Mouse (Mus musculus) liver, embryonic 12.5 days (tissue): ENCODE data around the gene Gm45140. TPM values are rescaled to one million over a fixed set of nuclear protein-coding genes. Genes with fewer than 3 reads are reported as not detected.
A peak's percentile ranks its signal among the peaks of the same experiment; 100 is the strongest.

Source experiments
- ATAC-seq: fragments of 200-750 bp; cut with Nextera tagmentation; 2 replicates; pipeline ENCODE4 v1.8.0; 2017; ENCODE audit warnings: moderate number of reproducible peaks, mild to moderate bottlenecking, moderate library complexity
- H3K27ac ChIP-seq: fragments of 300-500 bp; sonication (generic); 2 replicates; pipeline ENCODE4 v1.5.1; 2016; ENCODE audit warnings: mild to moderate bottlenecking
- H3K27me3 ChIP-seq: fragments of 300-500 bp; sonication (generic); replicated peaks from 2 replicates; pipeline ENCODE4 v1.6.1; 2016; ENCODE audit warnings: mild to moderate bottlenecking, moderate library complexity
- H3K36me3 ChIP-seq: fragments of 300-500 bp; sonication (generic); 2 replicates; pipeline ENCODE4 v1.6.1; 2016; ENCODE audit warnings: mild to moderate bottlenecking, moderate library complexity
- H3K4me1 ChIP-seq: fragments of 300-500 bp; sonication (generic); 2 replicates; pipeline ENCODE4 v1.6.1; 2016
- H3K4me2 ChIP-seq: fragments of 300-500 bp; sonication (generic); 2 replicates; pipeline ENCODE4 v1.6.1; 2016; ENCODE audit warnings: mild to moderate bottlenecking, moderate library complexity
- H3K4me3 ChIP-seq: fragments of 300-500 bp; sonication (generic); 2 replicates; pipeline ENCODE4 v1.5.1; 2016; ENCODE audit warnings: mild to moderate bottlenecking, moderate library complexity
- H3K9ac ChIP-seq: fragments of 300-500 bp; sonication (generic); 2 replicates; pipeline ENCODE4 v1.6.1; 2016; ENCODE audit warnings: mild to moderate bottlenecking, moderate library complexity
- H3K9me3 ChIP-seq: fragments of 300-500 bp; sonication (generic); replicated peaks from 2 replicates; pipeline ENCODE4 v1.6.1; 2016; ENCODE audit warnings: mild to moderate bottlenecking, moderate library complexity
- WGBS: fragments of 180-500 bp; shearing (Covaris S2); methylation state at CpG from one replicate; pipeline ENCODE4 v1.1.7; 2016; ENCODE audit not compliant: insufficient replicate concordance; 5-methylcytosine and 5-hydroxymethylcytosine counted together
- polyA plus RNA-seq: library from polyadenylated mRNA; unstranded; fragments of >200 nt; fragmentation: Nextera tagmentation; extraction: Ambion mirVana; gene quantifications from 2 replicates; pipeline ENCODE4 v1.2.1, GENCODE M21; 2016

Gm45140 gene
- 5.0 and 7.1 TPM in 2 replicates for polyA plus RNA-seq

DNA sequence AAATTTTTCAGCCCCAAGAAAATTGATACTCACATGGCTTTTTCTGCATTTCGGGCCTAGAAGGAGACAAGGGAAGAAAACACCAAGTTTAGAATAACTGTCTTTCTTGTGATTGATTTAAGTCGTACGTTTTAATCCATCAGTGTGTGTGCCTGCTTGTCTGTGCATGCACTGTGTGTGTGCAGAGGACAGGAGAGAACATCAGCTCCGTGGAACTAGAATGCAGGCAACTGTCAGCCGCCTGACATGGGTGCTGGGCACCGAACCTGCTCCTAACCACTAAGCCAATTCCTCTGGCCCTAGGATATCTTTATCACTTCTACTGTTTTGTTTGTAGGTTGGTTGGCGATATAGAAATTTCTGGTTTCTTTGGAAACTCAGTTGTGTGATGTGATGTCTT is at the start of gene Gm45140:
TSS of gene Gm45140 (minus strand) at position 101 of the 400 bp plus-strand sequence.
- no peak for ATAC-seq
- H3K27ac ChIP-seq, result no peak within 1 kb of the TSS
- no peaks in the 10 kb centered on the region for H3K9me3 ChIP-seq
- 84% methylated on average over 7 of the region's 7 CpGs for WGBS
- no peak within 1 kb of the TSS for H3K9ac ChIP-seq
- H3K4me1 ChIP-seq, result peaks cover 32% of the 10 kb centered on the region
- H3K4me3 ChIP-seq, result no peak within 1 kb of the TSS
- H3K36me3 ChIP-seq, result peaks cover 58% of the 10 kb centered on the region
- no peaks in the 10 kb centered on the region for H3K27me3 ChIP-seq
- H3K4me2 ChIP-seq, result no peak within 1 kb of the TSS

GRCm38 (mm10) chr6:87882816-87883215 is 47.2 kb upstream of the Gm45140 start:
- peaks cover 24% of the 10 kb centered on the region for H3K4me1 ChIP-seq
- H3K9me3 ChIP-seq, result no peaks in the 10 kb centered on the region
- H3K27ac ChIP-seq, result no peak overlapping the region
- H3K9ac ChIP-seq, result no peak overlapping the region
- ATAC-seq, result no peak
- no peaks in the 10 kb centered on the region for H3K36me3 ChIP-seq
- 66% methylated on average over 4 of the region's 4 CpGs for WGBS
- no peak overlapping the region for H3K4me3 ChIP-seq
- H3K27me3 ChIP-seq, result 0 out of 2 replicates have a peak, but pooled peaks cover 3% of the 10 kb centered on the region
- H3K4me2 ChIP-seq, result no peak overlapping the region

DNA sequence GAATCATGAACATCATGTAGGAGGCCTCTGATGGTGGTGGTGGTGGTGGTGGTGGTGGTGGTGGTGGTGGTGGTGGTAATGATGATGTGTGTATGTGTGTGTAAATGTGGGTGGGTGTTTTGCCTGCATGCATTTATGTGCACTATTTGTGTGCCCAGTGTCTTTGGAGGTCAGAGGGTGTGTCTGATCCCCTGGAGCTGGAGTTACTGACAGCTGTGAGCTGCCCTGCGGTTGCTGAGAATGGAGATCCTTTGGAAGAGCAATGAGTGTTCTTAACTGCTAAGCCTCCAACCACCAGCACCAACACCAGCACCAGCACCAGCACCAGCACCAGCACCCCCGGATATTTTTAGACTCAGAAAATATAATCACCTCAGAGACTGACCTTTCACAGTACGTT is 46.6 kb upstream of the Gm45140 start:
- H3K4me2 ChIP-seq, result no peak overlapping the region
- H3K4me3 ChIP-seq, result no peak overlapping the region
- H3K36me3 ChIP-seq, result no peaks in the 10 kb centered on the region
- no peaks in the 10 kb centered on the region for H3K9me3 ChIP-seq
- no peak for ATAC-seq
- H3K4me1 ChIP-seq, result peaks cover 24% of the 10 kb centered on the region
- no peak overlapping the region for H3K27ac ChIP-seq
- 56% methylated on average over 3 of the region's 3 CpGs for WGBS
- no peak overlapping the region for H3K9ac ChIP-seq
- 0 out of 2 replicates have a peak, but pooled peaks cover 3% of the 10 kb centered on the region for H3K27me3 ChIP-seq

DNA sequence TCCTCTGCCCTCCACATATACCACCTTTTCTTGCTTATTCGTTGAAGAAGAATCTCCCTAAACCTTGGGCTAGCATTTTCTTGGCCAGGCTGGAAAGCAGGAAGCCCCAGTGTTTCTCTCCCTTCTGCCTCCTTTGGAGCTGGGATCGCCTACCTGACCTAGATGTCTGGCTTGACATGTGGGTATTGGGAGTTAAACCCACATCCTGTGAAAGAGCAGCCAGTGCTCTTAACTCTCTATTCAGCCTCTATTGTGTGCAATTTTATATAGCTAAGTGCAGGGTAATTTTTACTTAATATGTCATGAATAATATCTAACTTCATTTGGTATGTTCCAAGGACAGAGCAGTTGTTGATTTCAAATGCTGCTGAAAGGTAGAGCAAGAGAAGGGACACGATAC is 44.0 kb upstream of the Gm45140 start:
- H3K4me3 ChIP-seq, result no peak overlapping the region
- 54% methylated on average over 3 of the region's 3 CpGs for WGBS
- H3K4me1 ChIP-seq, result peaks cover 40% of the 10 kb centered on the region
- 0 out of 2 replicates have a peak, but pooled peaks cover 3% of the 10 kb centered on the region for H3K27me3 ChIP-seq
- H3K27ac ChIP-seq, result no peak overlapping the region
- H3K9me3 ChIP-seq, result no peaks in the 10 kb centered on the region
- H3K4me2 ChIP-seq, result no peak overlapping the region
- no peaks in the 10 kb centered on the region for H3K36me3 ChIP-seq
- no peak for ATAC-seq
- H3K9ac ChIP-seq, result no peak overlapping the region

GRCm38 (mm10) chr6:87879010-87879409 is 43.4 kb upstream of the Gm45140 start:
- Histone ChIP-seq H3K9ac (no peak overlapping the region), H3K27me3 (0 out of 2 replicates have a peak, but pooled peaks cover 3% of the 10 kb centered on the region), H3K4me2 (no peak overlapping the region), H3K4me1 (peaks cover 40% of the 10 kb centered on the region), H3K36me3 (no peaks in the 10 kb centered on the region), H3K9me3 (no peaks in the 10 kb centered on the region), H3K27ac (no peak overlapping the region), H3K4me3 (no peak overlapping the region)
- ATAC-seq, result no peak
- 31% methylated on average over 4 of the region's 4 CpGs for whole genome bisulfite sequencing

GRCm38 (mm10) chr6:87876068-87876643 is 40.6 kb upstream of the Gm45140 start:
- 34% methylated on average over 13 of the region's 13 CpGs for WGBS
- H3K4me1 ChIP-seq, result peaks cover 42% of the 10 kb centered on the region
- H3K9ac ChIP-seq, result peak overlapping the region; percentile 51; the same call in 1 of the 2 replicates
- no peak overlapping the region for H3K4me3 ChIP-seq
- no peaks in the 10 kb centered on the region for H3K9me3 ChIP-seq
- ATAC-seq, result peak; percentile 53; the same call in 1 of the 2 replicates
- H3K27me3 ChIP-seq, result 0 out of 2 replicates have a peak, but pooled peaks cover 3% of the 10 kb centered on the region
- H3K27ac ChIP-seq, result peak overlapping the region; percentile 42
- peak overlapping the region; percentile 49 for H3K4me2 ChIP-seq
- no peaks in the 10 kb centered on the region for H3K36me3 ChIP-seq

DNA sequence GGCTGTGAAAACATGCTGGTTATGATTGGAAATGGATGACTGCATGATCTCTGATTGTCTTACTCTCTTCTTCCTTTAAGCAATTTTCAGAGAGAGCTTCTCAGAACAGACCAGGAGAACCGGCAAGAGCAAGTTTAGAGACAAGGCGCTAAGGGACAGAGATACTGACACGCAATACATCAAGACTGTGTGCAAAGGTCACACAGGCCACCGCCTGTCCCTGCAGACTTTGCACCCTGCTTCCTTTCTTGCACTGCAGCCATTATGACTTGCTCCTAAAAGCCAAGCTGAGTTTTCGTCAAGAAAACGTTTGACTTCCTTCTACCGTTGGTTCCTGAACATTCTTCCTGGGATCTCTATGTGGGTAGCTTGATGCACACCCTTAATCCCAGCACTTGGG is 40.0 kb upstream of the Gm45140 start:
- Histone ChIP-seq H3K27me3 (0 out of 2 replicates have a peak, but pooled peaks cover 3% of the 10 kb centered on the region), H3K36me3 (no peaks in the 10 kb centered on the region), H3K9me3 (no peaks in the 10 kb centered on the region), H3K4me2 (peak overlapping the region; percentile 49; the same call in 1 of the 2 replicates), H3K4me3 (no peak overlapping the region), H3K9ac (no peak overlapping the region), H3K4me1 (peaks cover 48% of the 10 kb centered on the region), H3K27ac (peak overlapping the region; percentile 42)
- 67% methylated on average over 7 of the region's 7 CpGs for WGBS
- no peak for ATAC-seq

GRCm38 (mm10) chr6:87875083-87875482 is 39.5 kb upstream of the Gm45140 start:
- H3K4me2 ChIP-seq, result no peak overlapping the region
- H3K27ac ChIP-seq, result 0 out of 2 replicates have a peak overlapping the region, but pooled peaks have one; percentile 42
- 72% methylated on average over 1 of the region's 1 CpGs for WGBS
- 0 out of 2 replicates have a peak, but pooled peaks cover 3% of the 10 kb centered on the region for H3K27me3 ChIP-seq
- H3K36me3 ChIP-seq, result no peaks in the 10 kb centered on the region
- no peak overlapping the region for H3K4me3 ChIP-seq
- no peak for ATAC-seq
- H3K9ac ChIP-seq, result no peak overlapping the region
- no peaks in the 10 kb centered on the region for H3K9me3 ChIP-seq
- H3K4me1 ChIP-seq, result peaks cover 52% of the 10 kb centered on the region

DNA sequence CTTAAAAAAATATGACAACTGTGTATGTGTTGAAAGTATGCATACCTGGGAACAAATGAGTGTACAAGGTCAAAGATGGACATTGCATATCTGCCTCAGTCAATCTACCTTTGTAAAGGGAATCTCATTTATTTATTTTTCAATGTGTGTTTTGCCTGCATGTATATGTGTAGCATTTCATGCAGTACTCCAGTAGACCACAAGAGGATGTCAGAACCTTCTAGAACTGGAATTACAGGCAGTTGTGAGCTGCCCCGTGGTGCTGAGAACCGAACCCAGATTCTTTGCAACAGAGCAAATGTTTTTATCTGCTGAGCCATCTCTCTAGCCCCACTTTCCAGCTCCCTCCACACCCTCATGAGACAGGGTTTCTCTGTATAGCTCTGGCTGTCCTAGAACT is 38.4 kb upstream of the Gm45140 start:
- WGBS, result 82% methylated on average over 2 of the region's 2 CpGs
- H3K4me3 ChIP-seq, result no peak overlapping the region
- no peak overlapping the region for H3K4me2 ChIP-seq
- no peak overlapping the region for H3K9ac ChIP-seq
- no peaks in the 10 kb centered on the region for H3K36me3 ChIP-seq
- no peak for ATAC-seq
- H3K27ac ChIP-seq, result no peak overlapping the region
- peaks cover 54% of the 10 kb centered on the region for H3K4me1 ChIP-seq
- H3K27me3 ChIP-seq, result 0 out of 2 replicates have a peak, but pooled peaks cover 3% of the 10 kb centered on the region
- H3K9me3 ChIP-seq, result no peaks in the 10 kb centered on the region

GRCm38 (mm10) chr6:87873104-87873503 is 37.5 kb upstream of the Gm45140 start:
- no peak overlapping the region for H3K27ac ChIP-seq
- ATAC-seq, result no peak

GRCm38 (mm10) chr6:87871240-87871639 is 35.6 kb upstream of the Gm45140 start:
- Histone ChIP-seq H3K27me3 (no peaks in the 10 kb centered on the region), H3K9me3 (no peaks in the 10 kb centered on the region), H3K4me1 (peaks cover 60% of the 10 kb centered on the region), H3K9ac (no peak overlapping the region), H3K4me2 (no peak overlapping the region), H3K27ac (no peak overlapping the region), H3K4me3 (no peak overlapping the region), H3K36me3 (no peaks in the 10 kb centered on the region)
- 85% methylated on average over 7 of the region's 7 CpGs for WGBS
- no peak for ATAC-seq

More at GRCm38 (mm10) chr6:87873104-87873503, 37.5 kb upstream of the Gm45140 start:
- Histone ChIP-seq H3K36me3 (no peaks in the 10 kb centered on the region), H3K4me3 (no peak overlapping the region), H3K4me2 (no peak overlapping the region), H3K27me3 (no peaks in the 10 kb centered on the region), H3K4me1 (peaks cover 54% of the 10 kb centered on the region), H3K9me3 (no peaks in the 10 kb centered on the region), H3K9ac (no peak overlapping the region)
- WGBS, result 33% methylated on average over 1 of the region's 1 CpGs

GRCm38 (mm10) chr6:87870440-87870839 is 34.8 kb upstream of the Gm45140 start:
- no peaks in the 10 kb centered on the region for H3K9me3 ChIP-seq
- ATAC-seq, result peak; percentile 80
- no peak overlapping the region for H3K9ac ChIP-seq
- H3K4me3 ChIP-seq, result no peak overlapping the region
- no peaks in the 10 kb centered on the region for H3K36me3 ChIP-seq
- WGBS, result 6% methylated on average over 1 of the region's 1 CpGs
- H3K27me3 ChIP-seq, result no peaks in the 10 kb centered on the region
- H3K27ac ChIP-seq, result peak overlapping the region; percentile 76
- H3K4me1 ChIP-seq, result peaks cover 56% of the 10 kb centered on the region
- H3K4me2 ChIP-seq, result no peak overlapping the region
